Mouse (Mus musculus) adrenal gland (tissue): ENCODE data around the gene Slc12a3.

ENCODE experiments used
- intact Hi-C: fragments of 180-260 bp; cut with DNase I; formaldehyde crosslinking; loops from one replicate; pipeline ENCODE4 v1.15.1; 2025
- microRNA-seq, 2 experiments: library from miRNA; unstranded; fragments of <30 nt; microRNA quantifications; one replicate each; pipeline ENCODE4; 2019

Gene Slc12a3

DNA sequence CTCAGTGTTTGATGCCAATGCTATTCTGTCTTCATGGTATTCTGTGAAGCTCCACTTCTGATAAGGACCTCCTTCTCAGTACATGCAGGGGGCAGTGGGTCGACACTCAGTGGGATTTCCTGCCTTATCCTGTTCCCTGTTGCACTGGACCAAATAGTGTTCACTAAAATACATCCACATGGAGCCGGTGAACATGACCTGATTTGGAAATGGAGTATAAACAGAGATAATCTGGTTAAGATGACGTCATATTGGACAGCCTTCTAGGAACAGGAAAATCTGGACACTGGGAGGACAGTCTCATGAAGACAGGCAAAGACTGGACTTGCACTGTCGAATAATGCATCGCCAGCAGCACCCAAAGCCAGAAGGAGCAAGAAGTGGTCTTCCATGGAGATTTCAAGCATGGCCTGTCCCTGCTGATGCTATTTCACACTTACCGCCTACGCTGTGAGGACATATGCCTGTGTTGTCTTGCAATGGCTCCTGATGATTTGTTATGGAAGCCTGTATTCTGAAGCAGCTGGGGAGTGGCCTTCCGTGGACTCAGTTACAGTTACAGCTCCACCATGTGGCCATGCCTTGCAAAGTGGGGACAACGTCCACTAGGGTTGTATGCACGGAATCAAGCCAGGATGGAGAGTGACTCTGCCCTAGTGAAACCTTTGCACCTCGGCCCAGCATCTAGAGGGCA is 68.1 kb downstream of the Slc12a3 start:
- intact Hi-C loops: loop anchor here (2.0 to 5.0 kb wide), 2 partner anchors 54 to 90 kb away; no protein-coding TSS in a partner anchor

DNA sequence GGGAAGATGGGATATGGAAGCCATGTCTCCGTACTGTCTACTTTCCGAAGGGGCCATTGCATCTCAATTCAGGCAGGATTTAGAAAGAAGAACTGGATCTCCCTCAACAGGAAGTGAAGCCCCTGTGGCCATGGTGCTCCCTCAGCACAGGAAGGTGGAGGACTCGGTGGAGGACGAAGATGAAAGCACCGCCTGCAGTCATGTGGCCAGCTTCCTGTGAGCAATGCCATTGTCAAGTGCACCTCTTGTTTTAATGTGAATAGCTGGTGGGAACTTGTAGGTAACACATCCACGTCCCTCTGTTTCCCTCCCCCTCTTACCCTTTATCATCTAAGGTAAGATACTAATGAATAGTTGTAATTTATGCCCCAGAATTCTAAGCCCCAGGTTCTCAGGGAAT is 69.6 kb downstream of the Slc12a3 start:
- intact Hi-C loops: loop anchor here (5.0 kb wide), 1 partner anchor 89 kb away; no protein-coding TSS in a partner anchor

DNA sequence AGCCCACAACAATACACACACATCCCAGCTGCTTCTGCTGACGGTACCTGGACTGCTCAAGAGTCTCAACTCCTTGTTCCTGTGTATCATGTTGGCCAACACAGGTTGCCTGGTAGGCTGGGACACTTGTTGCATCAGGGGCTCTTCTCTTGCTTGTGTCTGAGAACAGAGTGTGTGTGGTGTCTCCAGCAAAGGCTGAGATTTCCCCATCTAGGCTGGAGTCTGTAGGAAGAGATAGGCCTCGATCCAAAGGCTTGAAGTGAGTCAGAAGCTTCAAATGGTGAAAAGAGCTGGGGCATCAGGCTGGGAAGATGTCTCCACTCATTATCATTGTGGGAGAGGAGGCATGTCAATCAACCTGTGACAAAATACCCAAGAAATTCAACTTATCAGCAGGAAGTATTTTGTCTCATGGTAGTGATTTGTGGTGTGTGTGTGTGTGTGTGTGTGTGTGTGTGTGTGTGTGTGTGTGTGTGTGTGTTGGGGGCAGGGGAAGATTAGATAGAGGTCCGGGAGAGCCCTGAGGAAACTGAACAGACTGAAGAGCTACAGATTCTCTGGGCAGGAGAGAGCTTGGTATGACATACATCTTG is 70.5 kb downstream of the Slc12a3 start:
- intact Hi-C loops: loop anchor here (5.0 kb wide), 1 partner anchor 88 kb away; no protein-coding TSS in a partner anchor

DNA sequence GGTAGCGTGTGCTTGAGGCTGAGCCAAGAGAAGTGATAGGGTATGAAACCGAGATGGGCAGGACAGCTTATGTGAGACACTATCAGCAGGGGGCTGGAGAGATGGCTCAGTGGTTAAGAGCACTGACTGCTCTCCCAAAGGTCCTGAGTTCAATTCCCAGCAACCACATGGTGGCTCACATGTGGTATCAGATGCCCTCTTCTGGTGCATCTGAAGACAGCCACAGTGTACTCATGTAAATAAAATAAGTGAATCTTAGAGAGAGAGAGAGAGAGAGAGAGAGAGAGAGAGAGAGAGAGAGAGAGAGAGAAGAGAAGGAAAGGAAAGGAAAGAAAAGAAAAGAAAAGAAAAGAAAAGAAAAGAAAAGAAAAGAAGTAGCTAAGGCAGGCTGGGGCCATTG is 71.0 kb downstream of the Slc12a3 start:
- intact Hi-C loops: loop anchor here (5.0 kb wide), 1 partner anchor 87 kb away; no protein-coding TSS in a partner anchor

DNA sequence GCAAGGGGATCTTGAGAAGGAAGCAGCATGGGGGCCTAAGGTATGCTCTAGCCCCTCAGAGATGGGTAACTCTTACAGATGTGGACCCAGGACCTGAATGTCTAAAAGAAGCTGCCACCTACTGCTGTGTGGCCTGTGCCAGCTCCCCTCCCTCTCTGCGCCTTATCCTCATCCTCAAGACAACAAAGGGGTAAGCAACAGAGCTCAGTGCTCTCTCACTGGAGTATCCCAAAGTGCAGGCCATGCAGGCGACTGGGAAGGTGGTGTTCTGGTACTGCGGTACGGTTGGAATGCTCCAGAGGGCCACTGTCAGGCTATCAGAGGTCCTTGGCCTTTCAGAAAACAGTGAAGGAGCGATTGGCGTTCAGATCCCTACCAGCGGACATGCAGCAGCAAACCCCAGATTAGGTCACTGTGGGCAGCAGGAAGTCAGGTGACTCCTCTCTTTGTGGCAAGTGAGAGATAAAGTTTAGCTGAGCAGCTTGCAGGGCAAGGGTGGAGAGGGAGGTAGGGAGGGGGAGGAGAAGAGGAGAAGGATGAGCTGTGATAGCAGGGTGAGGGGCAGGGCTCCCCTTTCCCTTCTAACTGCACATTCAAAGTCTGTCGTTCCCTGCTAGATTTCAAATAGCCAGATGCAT is 79.6 kb downstream of the Slc12a3 start:
- intact Hi-C loops: no loop called here

DNA sequence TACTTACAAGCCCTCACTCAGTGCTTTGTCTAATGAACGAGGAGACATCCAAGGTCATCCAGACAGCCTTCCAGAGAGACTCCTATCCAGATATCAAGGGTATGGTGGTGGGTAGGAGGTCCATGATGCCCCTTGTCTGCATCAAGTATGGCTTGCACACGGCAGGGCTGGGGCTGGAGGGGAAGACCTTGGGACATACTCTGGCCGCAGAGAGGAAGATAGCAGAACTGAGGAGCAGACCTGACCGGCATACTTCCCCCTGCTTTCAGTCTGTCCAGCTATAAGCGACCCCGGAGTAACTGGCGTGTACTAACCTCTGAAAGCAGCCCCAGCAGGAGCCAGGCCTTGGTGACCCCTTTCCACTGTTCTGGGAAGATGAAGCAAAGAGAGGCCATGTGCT is 80.5 kb downstream of the Slc12a3 start:
- intact Hi-C loops: no loop called here

DNA sequence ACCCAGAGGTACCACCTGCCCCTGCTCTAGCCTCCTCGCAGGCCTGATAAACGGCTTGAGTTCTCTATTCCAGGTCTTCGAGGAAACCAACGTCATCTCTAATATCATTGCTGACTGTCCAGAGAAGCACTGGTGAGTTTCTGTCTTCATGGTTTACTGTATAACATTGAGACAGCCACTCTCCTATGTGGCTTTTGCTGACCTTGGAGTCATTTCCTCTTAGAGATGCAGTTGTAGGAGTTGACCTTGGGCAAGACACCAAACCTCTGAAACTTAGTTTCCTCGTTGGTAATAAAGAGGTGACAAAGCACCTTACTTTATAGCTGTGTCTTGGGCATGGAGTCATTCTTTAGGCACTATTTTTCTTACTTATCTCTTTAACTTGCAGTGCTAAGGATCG is 83.5 kb downstream of the Slc12a3 start:
- intact Hi-C loops: no loop called here

DNA sequence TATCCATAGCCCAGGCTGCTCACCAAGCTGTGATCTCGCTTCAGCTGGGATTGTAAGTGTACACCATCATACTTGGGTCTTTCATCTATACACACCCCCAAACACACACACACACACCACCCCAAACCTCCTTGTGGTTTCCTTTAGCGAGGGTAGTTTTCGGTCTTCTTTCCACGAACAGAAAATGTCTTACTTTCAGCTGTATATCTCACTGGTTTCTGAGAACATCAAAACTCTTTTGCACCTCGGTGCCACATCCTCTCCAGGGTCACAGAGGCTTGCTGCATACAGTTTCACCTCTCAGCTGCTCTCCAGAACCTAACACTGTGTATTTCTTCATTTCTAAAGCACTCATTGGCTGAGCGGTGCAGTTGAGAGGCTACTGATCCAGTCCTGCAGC is 84.5 kb downstream of the Slc12a3 start:
- intact Hi-C loops: no loop called here

DNA sequence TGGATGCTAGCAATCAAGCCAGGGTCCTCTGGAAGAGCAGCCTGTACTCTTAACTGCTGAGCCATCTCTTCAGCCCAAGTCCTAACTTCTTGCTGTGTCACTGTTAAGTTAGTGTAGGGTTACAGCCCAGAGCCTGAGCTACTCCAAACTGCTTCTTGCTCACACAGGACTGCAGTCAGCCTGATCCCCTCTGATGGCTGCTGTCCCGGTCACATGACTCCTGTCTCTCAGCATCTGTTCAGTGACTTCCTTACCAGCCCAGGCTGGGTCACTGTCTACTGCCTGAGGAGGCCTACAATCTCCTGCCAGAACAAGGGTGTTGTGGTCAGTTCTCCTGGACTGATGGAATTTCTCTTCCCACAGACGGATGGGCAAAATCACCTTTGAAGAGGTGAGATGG is 86.2 kb downstream of the Slc12a3 start:
- intact Hi-C loops: no loop called here

Small RNAs within 50 kb of the gene (microRNA-seq; reads per million reads assigned to microRNA genes)
- gene Mir138-2: 23.4 to 29.9 reads per million in 2 experiments
